Mouse (Mus musculus) spleen, adult 2 months (tissue): Measurements from ENCODE around the gene Dach2. TPM values are rescaled to one million over a fixed set of nuclear protein-coding genes. Genes with fewer than 3 reads are reported as not detected.

Experiments used
- DNase-seq, 2 experiments: peaks; one replicate each; pipeline versions ENCODE4 v3.0.0 to v3.0.0-alpha.2; 2012 to 2021; ENCODE audit warnings: low spot score in 2 of 2, low read depth in 1 of 2
- H3K27ac ChIP-seq: fragments of 200-500 bp; 2 replicates; pipeline ENCODE4 v1.5.1; 2012; ENCODE audit warnings: low read length, inconsistent platforms; ENCODE audit not compliant: insufficient read depth
- H3K27me3 ChIP-seq: fragments of 200-500 bp; 2 replicates; pipeline ENCODE4 v1.6.1; 2012; ENCODE audit warnings: mild to moderate bottlenecking, moderate library complexity, low read length, inconsistent platforms; ENCODE audit not compliant: control insufficient read depth, insufficient read depth
- H3K36me3 ChIP-seq: fragments of 200-500 bp; 2 replicates; pipeline ENCODE4 v1.6.1; 2012; ENCODE audit warnings: mild to moderate bottlenecking, low read length, inconsistent platforms; ENCODE audit not compliant: control insufficient read depth, insufficient read depth
- H3K4me1 ChIP-seq: fragments of 200-500 bp; 2 replicates; pipeline ENCODE4 v1.6.1; 2011; ENCODE audit warnings: inconsistent platforms; ENCODE audit not compliant: control insufficient read depth, insufficient read depth, insufficient read length
- H3K4me3 ChIP-seq: fragments of 200-500 bp; 2 replicates; pipeline ENCODE4 v1.5.1; 2011; ENCODE audit warnings: mild to moderate bottlenecking, inconsistent platforms; ENCODE audit not compliant: insufficient read depth, insufficient read length; ENCODE audit errors: extremely low read depth
- CTCF ChIP-seq: fragments of 200-500 bp; IDR thresholded peaks from 2 replicates; pipeline ENCODE4 v1.5.1; 2011; ENCODE audit warnings: mild to moderate bottlenecking, inconsistent platforms; ENCODE audit not compliant: insufficient read depth, insufficient read length, insufficient replicate concordance; ENCODE audit errors: extremely low read depth
- POLR2A ChIP-seq: fragments of 200-500 bp; IDR thresholded peaks from 2 replicates; pipeline ENCODE4 v1.6.1; 2011; ENCODE audit warnings: low read depth, low read length, inconsistent platforms
- WGBS: fragments of 180-500 bp; shearing (Covaris S2); methylation state at CpG from one replicate; pipeline ENCODE4 v1.1.7; 2018; 5-methylcytosine and 5-hydroxymethylcytosine counted together
- polyA plus RNA-seq: library from polyadenylated mRNA; depleted of rRNA; stranded (reverse); fragments of >200 nt; gene quantifications from 2 replicates; pipeline ENCODE4 v1.2.3, GENCODE M21; 2012

Gene Dach2
- polyA plus RNA-seq, 1 experiment: not detected

- no peaks in the 10 kb centered on the region for H3K4me1 ChIP-seq
- WGBS: 80% methylated on average over 1 of the region's 1 CpGs
Measured at GRCm38 (mm10) chrX:113408756-113409155, 111.4 kb downstream of the Dach2 start.

GRCm38 (mm10) chrX:113421517-113422187 lies 124.3 kb downstream of the Dach2 start:
- no peaks in the 10 kb centered on the region for H3K4me1 ChIP-seq
- DNase-seq: no peak
- TF ChIP-seq POLR2A: no peak
- no peak for TF ChIP-seq CTCF
- 65% methylated on average over 3 of the region's 3 CpGs for WGBS
- H3K36me3 ChIP-seq: no peaks in the 10 kb centered on the region
- no peaks in the 10 kb centered on the region for H3K27me3 ChIP-seq
- H3K4me3 ChIP-seq: no peak overlapping the region
- H3K27ac ChIP-seq: no peak overlapping the region

More at GRCm38 (mm10) chrX:113408756-113409155, 111.4 kb downstream of the Dach2 start:
- Histone ChIP-seq H3K36me3 (no peaks in the 10 kb centered on the region), H3K4me3 (no peak overlapping the region), H3K27me3 (no peaks in the 10 kb centered on the region), H3K27ac (no peak overlapping the region)
- DNase-seq: no peak
- TF ChIP-seq CTCF (no peak), POLR2A (no peak)

- 84% methylated on average over 1 of the region's 1 CpGs for WGBS
- DNase-seq: no peak
- H3K36me3 ChIP-seq: no peaks in the 10 kb centered on the region
Measured at GRCm38 (mm10) chrX:113482131-113482530, 184.8 kb downstream of the Dach2 start.

GRCm38 (mm10) chrX:113545106-113545505 lies 247.8 kb downstream of the Dach2 start:
- 76% methylated on average over 3 of the region's 3 CpGs for WGBS
- no peak overlapping the region for H3K27ac ChIP-seq
- no peak for DNase-seq
- H3K4me3 ChIP-seq: no peak overlapping the region
- no peaks in the 10 kb centered on the region for H3K36me3 ChIP-seq
- no peaks in the 10 kb centered on the region for H3K27me3 ChIP-seq
- TF ChIP-seq POLR2A (no peak), CTCF (no peak)
- no peaks in the 10 kb centered on the region for H3K4me1 ChIP-seq

More at GRCm38 (mm10) chrX:113482131-113482530, 184.8 kb downstream of the Dach2 start:
- TF ChIP-seq CTCF (no peak), POLR2A (no peak)
- no peak overlapping the region for H3K4me3 ChIP-seq
- no peaks in the 10 kb centered on the region for H3K4me1 ChIP-seq
- H3K27me3 ChIP-seq: no peaks in the 10 kb centered on the region
- H3K27ac ChIP-seq: no peak overlapping the region

GRCm38 (mm10) chrX:113563897-113564296 lies 266.6 kb downstream of the Dach2 start:
- TF ChIP-seq CTCF: no peak
- no peak for TF ChIP-seq POLR2A
- 46% methylated on average over 2 of the region's 2 CpGs for WGBS
- Histone ChIP-seq H3K4me3 (no peak overlapping the region), H3K27me3 (no peaks in the 10 kb centered on the region), H3K4me1 (no peaks in the 10 kb centered on the region), H3K36me3 (no peaks in the 10 kb centered on the region), H3K27ac (no peak overlapping the region)
- no peak for DNase-seq

GRCm38 (mm10) chrX:113666069-113666468 lies 368.8 kb downstream of the Dach2 start:
- H3K36me3 ChIP-seq: no peaks in the 10 kb centered on the region
- no peak for TF ChIP-seq POLR2A
- no peak for TF ChIP-seq CTCF
- no peak overlapping the region for H3K27ac ChIP-seq

GRCm38 (mm10) chrX:113687163-113687562 lies 389.9 kb downstream of the Dach2 start:
- no peak overlapping the region for H3K27ac ChIP-seq
- TF ChIP-seq POLR2A: no peak
- TF ChIP-seq CTCF: no peak
- WGBS: 74% methylated on average over 2 of the region's 2 CpGs
- no peak for DNase-seq
- H3K36me3 ChIP-seq: no peaks in the 10 kb centered on the region
- no peaks in the 10 kb centered on the region for H3K4me1 ChIP-seq
- no peaks in the 10 kb centered on the region for H3K27me3 ChIP-seq
- H3K4me3 ChIP-seq: no peak overlapping the region

More at GRCm38 (mm10) chrX:113666069-113666468, 368.8 kb downstream of the Dach2 start:
- Histone ChIP-seq H3K4me3 (no peak overlapping the region), H3K27me3 (no peaks in the 10 kb centered on the region), H3K4me1 (no peaks in the 10 kb centered on the region)
- no peak for DNase-seq
